Mouse (Mus musculus) ES-E14 (cell line): ENCODE data around the gene Rpl38.

Source experiments
- HCFC1 ChIP-seq: IDR thresholded peaks from 2 replicates; pipeline ENCODE4 v1.6.1; 2012; ENCODE audit warnings: low read length, inconsistent platforms, borderline replicate concordance; ENCODE audit not compliant: insufficient read depth
- ZNF384 ChIP-seq: IDR thresholded peaks from 2 replicates; pipeline ENCODE4 v1.6.1; 2012; ENCODE audit warnings: low read depth, low read length, inconsistent platforms

DNA sequence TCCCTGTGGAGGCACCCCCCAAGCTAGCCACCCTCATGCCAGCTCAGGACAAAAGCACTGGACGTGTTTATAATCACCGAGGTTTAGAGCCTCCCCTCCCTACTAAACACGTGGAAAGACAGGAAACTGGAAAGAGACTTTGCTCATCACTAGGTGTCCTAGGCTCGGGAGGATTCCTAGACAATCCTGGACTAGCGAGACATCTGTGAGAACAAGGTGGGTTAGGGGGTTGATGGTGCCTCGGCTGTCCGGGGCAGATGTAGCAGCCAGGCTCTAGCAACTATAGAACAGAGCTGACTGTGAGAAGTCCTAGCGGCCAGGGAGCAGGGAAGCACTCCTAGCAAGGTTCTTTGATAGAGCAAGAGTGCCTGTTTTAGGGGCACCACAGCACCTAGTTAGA is 5.9 kb downstream of the Rpl38 start:
- TF ChIP-seq ZNF384 (no peak), HCFC1 (no peak)
